Mouse (Mus musculus) hindbrain, postnatal 0 days (tissue): ENCODE measurements around the gene Lce1i. TPM values are rescaled to one million over a fixed set of nuclear protein-coding genes. Genes with fewer than 3 reads are reported as not detected.
"Not testable (repeated sequence)": the region's sequence is repeated elsewhere in the genome, so short reads cannot be mapped to it uniquely, and the experiment has no call there.

Source experiments
- ATAC-seq: fragments of 200-750 bp; cut with Nextera tagmentation; 2 replicates; pipeline ENCODE4 v1.8.0; 2017; ENCODE audit warnings: mild to moderate bottlenecking, moderate TSS enrichment, moderate library complexity
- DNase-seq: peaks from one replicate; pipeline ENCODE4 v3.0.0-alpha.2; 2015; ENCODE audit warnings: low spot score
- H3K27ac ChIP-seq: fragments of 300-500 bp; sonication (generic); 2 replicates; pipeline ENCODE4 v1.5.1; 2014; ENCODE audit warnings: mild to moderate bottlenecking
- H3K27me3 ChIP-seq: fragments of 300-500 bp; sonication (generic); 2 replicates; pipeline ENCODE4 v1.6.1; 2014; ENCODE audit warnings: low read length, mixed read lengths; ENCODE audit not compliant: insufficient read depth
- H3K36me3 ChIP-seq: fragments of 300-500 bp; sonication (generic); 2 replicates; pipeline ENCODE4 v1.6.1; 2014; ENCODE audit warnings: low read length, mixed read lengths; ENCODE audit not compliant: insufficient read depth
- H3K4me1 ChIP-seq: fragments of 300-500 bp; sonication (generic); 2 replicates; pipeline ENCODE4 v1.6.1; 2014; ENCODE audit warnings: antibody characterized with exemption, low read length, mixed read lengths; ENCODE audit not compliant: insufficient read depth
- H3K4me2 ChIP-seq: fragments of 300-500 bp; sonication (generic); 2 replicates; pipeline ENCODE4 v1.6.1; 2014; ENCODE audit warnings: low read depth, mild to moderate bottlenecking, low read length, moderate library complexity, mixed read lengths
- H3K4me3 ChIP-seq: fragments of 300-500 bp; sonication (generic); 2 replicates; pipeline ENCODE4 v1.5.1; 2014; ENCODE audit warnings: low read length
- H3K9ac ChIP-seq: fragments of 300-500 bp; sonication (generic); replicated peaks from 2 replicates; pipeline ENCODE4 v1.6.1; 2014; ENCODE audit warnings: mild to moderate bottlenecking, low read length, moderate library complexity, mixed read lengths
- H3K9me3 ChIP-seq: fragments of 300-500 bp; sonication (generic); 2 replicates; pipeline ENCODE4 v1.6.1; 2016; ENCODE audit warnings: low read length, mixed read lengths
- CTCF ChIP-seq: IDR thresholded peaks from 2 replicates; pipeline ENCODE4 v1.5.1; 2016; ENCODE audit warnings: antibody characterized with exemption, control low read depth, low read depth
- WGBS: fragments of 180-500 bp; shearing (Covaris S2); extraction: QIAGEN DNeasy Blood & Tissue Kit; methylation state at CpG from one replicate; pipeline ENCODE4 v1.1.7; 2014; 5-methylcytosine and 5-hydroxymethylcytosine counted together
- polyA plus RNA-seq: library from polyadenylated mRNA; unstranded; fragments of >200 nt; fragmentation: Nextera tagmentation; extraction: Ambion mirVana; gene quantifications from 2 replicates; pipeline ENCODE4 v1.2.1, GENCODE M21; 2015
- total RNA-seq: library from RNA; depleted of rRNA; stranded (reverse); fragments of >200 nt; gene quantifications from 2 replicates; pipeline ENCODE4 v1.2.3, GENCODE M21; 2014; rRNA removed

The Lce1i gene
- total RNA-seq = not detected in 2 replicates
- polyA plus RNA-seq = not detected in 2 replicates

GRCm38 (mm10) chr3:92778799-92779198 is at the start of gene Lce1i:
TSS of gene Lce1i (minus strand) at chr3:92778899.
- H3K36me3 ChIP-seq = no peaks in the 10 kb centered on the region
- no peak within 1 kb of the TSS for H3K9ac ChIP-seq
- ATAC-seq (no peak), DNase-seq (no peak)
- H3K9me3 ChIP-seq = no peaks in the 10 kb centered on the region
- H3K27ac ChIP-seq = no peak within 1 kb of the TSS
- H3K4me3 ChIP-seq = no peak within 1 kb of the TSS
- H3K27me3 ChIP-seq = no peaks in the 10 kb centered on the region
- no peaks in the 10 kb centered on the region for H3K4me1 ChIP-seq
- H3K4me2 ChIP-seq = no peak within 1 kb of the TSS
- TF ChIP-seq CTCF = no peak
- 75% methylated on average over 1 of the region's 1 CpGs for WGBS

- H3K4me1 ChIP-seq = no peaks in the 10 kb centered on the region
- H3K36me3 ChIP-seq = no peaks in the 10 kb centered on the region
- TF ChIP-seq CTCF = no peak
- no peak within 1 kb of the TSS for H3K4me2 ChIP-seq
- no peaks in the 10 kb centered on the region for H3K9me3 ChIP-seq
- no peak within 1 kb of the TSS for H3K27ac ChIP-seq
- H3K4me3 ChIP-seq = no peak within 1 kb of the TSS
- H3K27me3 ChIP-seq = no peaks in the 10 kb centered on the region
- ATAC-seq (no peak), DNase-seq (no peak)
- 31% methylated on average over 1 of the region's 1 CpGs for WGBS
- no peak within 1 kb of the TSS for H3K9ac ChIP-seq
Measured at GRCm38 (mm10) chr3:92827108-92827507, 48.4 kb upstream of the Lce1i start, which contains the start of gene Kprp. TSS of gene Kprp (minus strand) at chr3:92827247.

- Histone ChIP-seq H3K9me3 (no peaks in the 10 kb centered on the region), H3K4me2 (no peak overlapping the region), H3K27ac (no peak overlapping the region), H3K4me3 (no peak overlapping the region), H3K27me3 (no peaks in the 10 kb centered on the region), H3K36me3 (no peaks in the 10 kb centered on the region), H3K9ac (no peak overlapping the region), H3K4me1 (no peaks in the 10 kb centered on the region)
- peak; percentile 22 for DNase-seq
- ATAC-seq = peak; percentile 35; the same call in 1 of the 2 replicates
- WGBS = 24% methylated on average over 1 of the region's 1 CpGs
- peak; percentile 56 for TF ChIP-seq CTCF
Measured at GRCm38 (mm10) chr3:92825808-92826207, 47.1 kb upstream of the Lce1i start.

- 92% methylated on average over 2 of the region's 2 CpGs for WGBS
- not testable (repeated sequence) for H3K4me3 ChIP-seq, H3K9me3 ChIP-seq, H3K36me3 ChIP-seq, H3K4me1 ChIP-seq, H3K27ac ChIP-seq, DNase-seq, ATAC-seq, H3K4me2 ChIP-seq, H3K27me3 ChIP-seq, H3K9ac ChIP-seq
Measured at GRCm38 (mm10) chr3:92816036-92816435, 37.3 kb upstream of the Lce1i start.

GRCm38 (mm10) chr3:92815581-92815980 is 36.9 kb upstream of the Lce1i start:
- H3K36me3 ChIP-seq = no peaks in the 10 kb centered on the region
- ATAC-seq (no peak), DNase-seq (no peak)
- no peak overlapping the region for H3K4me2 ChIP-seq
- H3K27me3 ChIP-seq = no peaks in the 10 kb centered on the region
- no peak overlapping the region for H3K4me3 ChIP-seq
- no peak overlapping the region for H3K27ac ChIP-seq
- H3K4me1 ChIP-seq = no peaks in the 10 kb centered on the region
- TF ChIP-seq CTCF = no peak
- H3K9me3 ChIP-seq = no peaks in the 10 kb centered on the region
- 90% methylated on average over 3 of the region's 3 CpGs for WGBS
- H3K9ac ChIP-seq = no peak overlapping the region

- Histone ChIP-seq H3K9me3 (no peaks in the 10 kb centered on the region), H3K9ac (no peak within 1 kb of the TSS), H3K36me3 (no peaks in the 10 kb centered on the region), H3K27me3 (no peaks in the 10 kb centered on the region), H3K4me1 (no peaks in the 10 kb centered on the region), H3K4me3 (no peak within 1 kb of the TSS), H3K4me2 (no peak within 1 kb of the TSS), H3K27ac (no peak within 1 kb of the TSS)
- ATAC-seq (no peak), DNase-seq (no peak)
- TF ChIP-seq CTCF = no peak
Measured at GRCm38 (mm10) chr3:92807791-92808190, 29.1 kb upstream of the Lce1i start, which contains the start of gene Lce1k. TSS of gene Lce1k (minus strand) at chr3:92807891.

GRCm38 (mm10) chr3:92790414-92790813 is 11.7 kb upstream of the Lce1i start, which contains the start of gene Lce1j:
TSS of gene Lce1j (minus strand) at chr3:92790514.
- Histone ChIP-seq H3K36me3 (no peaks in the 10 kb centered on the region), H3K4me3 (no peak within 1 kb of the TSS), H3K9ac (no peak within 1 kb of the TSS), H3K27ac (no peak within 1 kb of the TSS), H3K9me3 (no peaks in the 10 kb centered on the region), H3K4me1 (no peaks in the 10 kb centered on the region), H3K4me2 (no peak within 1 kb of the TSS), H3K27me3 (no peaks in the 10 kb centered on the region)
- DNase-seq (no peak), ATAC-seq (no peak)
- WGBS = 92% methylated on average over 1 of the region's 1 CpGs
- no peak for TF ChIP-seq CTCF
